Mouse (Mus musculus): ENCODE measurements around the gene Yipf3.

GRCm38 (mm10) chr17:46242993-46243392, 4.9 kb upstream of the Yipf3 start:
- TF ChIP-seq EP300 (IDR thresholded peaks at IDR 0.05; ENCODE audit: insufficient read depth, low read depth, low read length) (no peak), POLR2A (IDR thresholded peaks at IDR 0.05; ENCODE audit: insufficient read depth, low read depth, low read length) (no peak), CTCF (IDR thresholded peaks at IDR 0.05) (no peak)
